Mouse (Mus musculus) splenic B cell, adult 2 months (primary cell): Measurements from ENCODE around the gene Treml2.
"Not testable (repeated sequence)": the region's sequence is repeated elsewhere in the genome, so short reads cannot be mapped to it uniquely, and the experiment has no call there.

Experiments used
- DNase-seq: peaks from one replicate; pipeline ENCODE4 v3.0.0-alpha.2; 2011; ENCODE audit warnings: low read depth, low spot score
- H3K27me3 ChIP-seq: 2 replicates; pipeline ENCODE4 v1.6.1; 2012; ENCODE audit warnings: mild to moderate bottlenecking, low read length, moderate library complexity, mixed read lengths; ENCODE audit not compliant: control insufficient read depth, poor library complexity, insufficient read depth, severe bottlenecking
- H3K36me3 ChIP-seq: 2 replicates; pipeline ENCODE4 v1.6.1; 2012; ENCODE audit warnings: mild to moderate bottlenecking, low read length, moderate library complexity, mixed read lengths; ENCODE audit not compliant: control insufficient read depth, poor library complexity, insufficient read depth, severe bottlenecking

The Treml2 gene

GRCm38 (mm10) chr17:48347287-48347686, 48.0 kb downstream of the Treml2 start:
- Histone ChIP-seq H3K27me3 (no peaks in the 10 kb centered on the region), H3K36me3 (no peaks in the 10 kb centered on the region)
- DNase-seq: no peak

GRCm38 (mm10) chr17:48350681-48351193, 51.4 kb downstream of the Treml2 start:
- Histone ChIP-seq H3K36me3 (no peaks in the 10 kb centered on the region), H3K27me3 (no peaks in the 10 kb centered on the region)
- DNase-seq: no peak

DNA sequence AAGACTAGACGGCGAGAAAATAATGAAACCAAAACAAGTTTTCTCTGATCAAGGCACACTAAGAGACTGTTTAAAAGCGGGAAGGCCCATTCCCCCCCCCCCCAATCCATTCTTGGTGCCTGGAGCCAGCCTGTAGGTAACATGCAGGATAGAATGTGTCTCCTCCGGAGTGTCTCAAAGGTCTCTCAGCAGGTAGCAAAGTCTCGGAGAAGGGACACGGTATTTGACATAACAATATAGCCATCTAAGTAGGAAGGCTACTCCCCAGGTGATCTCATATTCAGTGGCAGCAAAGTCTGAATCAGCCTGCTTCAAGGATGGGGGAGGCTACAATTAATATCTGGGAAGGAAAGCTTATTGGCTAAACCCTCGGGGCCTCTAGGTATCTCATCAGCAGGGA, 53.7 kb downstream of the Treml2 start:
- H3K27me3 ChIP-seq, DNase-seq, H3K36me3 ChIP-seq: not testable (repeated sequence)

- no peak for DNase-seq
These were observed 56.5 kb downstream of the Treml2 start for GRCm38 (mm10) chr17:48355822-48356221.

GRCm38 (mm10) chr17:48357892-48358291, 58.6 kb downstream of the Treml2 start:
- no peaks in the 10 kb centered on the region for H3K36me3 ChIP-seq
- no peak for DNase-seq
- H3K27me3 ChIP-seq: no peaks in the 10 kb centered on the region

More at GRCm38 (mm10) chr17:48355822-48356221, 56.5 kb downstream of the Treml2 start:
- no peaks in the 10 kb centered on the region for H3K27me3 ChIP-seq
- H3K36me3 ChIP-seq: no peaks in the 10 kb centered on the region

DNA sequence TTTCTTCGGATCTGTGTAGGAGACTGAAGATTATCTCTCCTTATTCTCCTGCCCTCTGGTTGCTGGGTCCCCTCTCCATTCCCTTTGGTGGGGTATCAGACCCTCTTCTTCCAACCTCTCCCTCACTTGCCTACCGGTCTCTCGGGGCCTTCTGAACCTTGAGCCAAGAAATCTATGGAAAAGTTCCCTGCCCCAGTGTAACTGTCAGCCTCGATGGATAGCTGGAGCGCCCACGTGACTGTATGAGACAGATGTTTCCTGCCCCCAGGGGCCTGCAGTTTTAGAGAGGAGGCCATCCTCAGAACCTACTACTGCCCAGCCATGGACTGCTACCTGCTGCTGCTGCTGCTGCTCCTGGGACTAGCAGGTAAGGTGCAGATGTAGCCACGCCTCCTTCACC, 60.3 kb downstream of the Treml2 start, which contains the start of gene Treml1:
Treml1 (plus strand) TSS at position 301 of the 400 bp plus-strand sequence.
- no peak for DNase-seq
- no peaks in the 10 kb centered on the region for H3K27me3 ChIP-seq

GRCm38 (mm10) chr17:48360462-48360861, 61.2 kb downstream of the Treml2 start:
- DNase-seq: no peak
- Histone ChIP-seq H3K27me3 (no peaks in the 10 kb centered on the region), H3K36me3 (no peaks in the 10 kb centered on the region)

More for the DNA sequence above, 60.3 kb downstream of the Treml2 start, which contains the start of gene Treml1:
- H3K36me3 ChIP-seq: no peaks in the 10 kb centered on the region
